Mouse (Mus musculus) thymus, postnatal 14 days (tissue): ENCODE results near the gene Bbs9.
"Not testable (repeated sequence)": the region's sequence is repeated elsewhere in the genome, so short reads cannot be mapped to it uniquely, and the experiment has no call there.

Source experiments
- DNase-seq: peaks from one replicate; pipeline ENCODE4 v3.0.0; 2021

Bbs9 gene

DNA sequence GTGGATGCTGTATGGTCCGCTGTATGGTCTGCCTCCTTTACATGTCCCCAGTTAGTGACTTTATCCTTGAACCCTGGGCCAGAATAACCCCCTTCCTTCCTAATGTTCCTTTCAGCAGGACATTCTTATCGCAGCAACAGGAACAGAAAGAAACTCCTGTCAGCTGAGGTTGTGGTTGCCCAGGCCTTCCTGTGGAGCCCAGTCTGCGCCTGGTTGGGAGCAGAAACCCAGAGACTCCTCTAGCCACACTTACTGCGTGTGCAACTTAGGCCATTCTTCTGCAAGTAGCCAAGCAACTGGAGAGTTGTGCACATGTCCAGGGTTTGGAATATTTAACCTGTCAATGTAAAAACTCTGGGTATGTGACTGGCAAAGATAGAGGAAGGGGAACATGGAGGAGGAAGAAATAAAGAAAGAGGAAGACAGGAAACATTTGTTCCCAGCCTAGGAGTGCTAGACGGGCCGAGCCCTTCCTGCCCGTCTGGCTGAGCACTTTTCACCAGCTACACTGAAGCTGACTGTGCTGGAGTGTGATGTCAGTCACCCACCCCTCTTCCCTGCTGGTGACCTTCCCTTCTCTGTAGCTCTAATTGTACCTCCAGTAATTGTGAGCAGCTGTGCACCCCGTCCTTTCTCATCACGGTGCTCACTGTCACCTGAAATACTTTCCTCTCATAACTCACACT, 339.0 kb downstream of the Bbs9 start:
- no peak for DNase-seq

DNA sequence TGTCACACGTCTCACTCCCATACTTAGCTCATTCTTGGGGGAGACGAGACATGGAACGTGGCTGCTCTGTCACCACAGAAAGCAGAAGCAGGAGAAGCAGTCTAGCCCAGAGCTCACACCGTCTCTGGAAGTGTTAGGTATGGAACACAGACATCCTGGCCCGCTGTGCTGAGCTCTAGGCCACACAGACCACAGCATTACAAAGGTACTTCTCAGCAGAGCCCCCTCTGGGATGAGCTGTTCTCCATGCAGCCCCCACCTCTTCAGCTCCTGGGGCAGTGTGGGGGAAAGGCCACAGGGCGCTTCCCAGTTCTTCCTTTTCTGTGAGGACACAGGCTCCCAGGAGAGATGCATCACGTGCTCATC, 339.6 kb downstream of the Bbs9 start:
- DNase-seq: no peak

- DNase-seq: no peak
Observed at GRCm38 (mm10) chr9:22819539-22819938, 344.0 kb downstream of the Bbs9 start.

DNA sequence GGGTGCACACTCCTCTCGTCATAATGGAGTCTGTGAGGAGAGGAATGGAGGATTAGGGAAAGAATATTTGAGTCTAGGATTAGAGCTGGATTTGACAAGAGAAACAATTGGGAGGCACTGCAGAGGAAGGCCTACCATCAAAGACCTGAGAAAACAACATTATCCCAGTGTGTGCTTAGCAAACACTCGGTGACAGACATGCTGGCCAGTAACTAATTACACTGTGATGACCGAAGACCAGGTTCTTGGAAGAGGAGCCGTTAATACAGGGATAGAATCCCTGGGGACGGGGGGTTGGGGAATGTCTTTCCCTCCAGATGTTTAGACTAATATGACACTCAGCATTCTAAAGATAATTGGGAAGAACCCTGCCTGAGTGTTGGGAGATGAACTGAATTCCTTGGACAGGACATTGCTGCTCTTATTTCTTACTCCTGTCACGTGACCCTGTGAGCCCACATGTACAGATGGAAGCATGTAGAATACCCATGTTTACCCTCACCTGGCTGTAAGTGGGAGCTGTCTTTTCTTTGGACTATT, 345.2 kb downstream of the Bbs9 start:
- no peak for DNase-seq

GRCm38 (mm10) chr9:22822770-22823169, 347.3 kb downstream of the Bbs9 start:
- DNase-seq: no peak

- DNase-seq: no peak
Observed at GRCm38 (mm10) chr9:22823856-22824255, 348.3 kb downstream of the Bbs9 start.

DNA sequence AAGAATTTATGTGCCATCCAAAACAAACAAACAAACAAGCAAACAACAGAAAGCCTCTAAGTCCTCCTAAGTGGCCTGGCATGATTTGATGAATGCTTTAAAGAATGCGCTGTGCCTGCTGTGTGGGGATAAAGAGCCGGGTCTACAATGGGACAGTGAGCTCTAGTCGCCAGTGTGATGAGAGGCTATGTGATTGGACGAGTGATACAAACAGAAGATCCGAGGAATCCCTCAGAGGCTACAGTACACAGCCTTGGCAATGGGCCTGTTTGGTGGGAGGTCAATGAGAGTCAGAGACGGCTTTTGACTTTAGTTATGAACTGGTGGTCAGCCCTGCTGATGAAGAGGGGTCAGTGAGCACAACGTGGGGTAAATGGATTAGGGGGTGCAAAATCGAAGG, 349.4 kb downstream of the Bbs9 start:
- no peak for DNase-seq

GRCm38 (mm10) chr9:22826571-22826990, 351.1 kb downstream of the Bbs9 start:
- no peak for DNase-seq

GRCm38 (mm10) chr9:22827176-22827770, 351.8 kb downstream of the Bbs9 start:
- no peak for DNase-seq

GRCm38 (mm10) chr9:22829212-22829960, 353.9 kb downstream of the Bbs9 start:
- DNase-seq: no peak

DNA sequence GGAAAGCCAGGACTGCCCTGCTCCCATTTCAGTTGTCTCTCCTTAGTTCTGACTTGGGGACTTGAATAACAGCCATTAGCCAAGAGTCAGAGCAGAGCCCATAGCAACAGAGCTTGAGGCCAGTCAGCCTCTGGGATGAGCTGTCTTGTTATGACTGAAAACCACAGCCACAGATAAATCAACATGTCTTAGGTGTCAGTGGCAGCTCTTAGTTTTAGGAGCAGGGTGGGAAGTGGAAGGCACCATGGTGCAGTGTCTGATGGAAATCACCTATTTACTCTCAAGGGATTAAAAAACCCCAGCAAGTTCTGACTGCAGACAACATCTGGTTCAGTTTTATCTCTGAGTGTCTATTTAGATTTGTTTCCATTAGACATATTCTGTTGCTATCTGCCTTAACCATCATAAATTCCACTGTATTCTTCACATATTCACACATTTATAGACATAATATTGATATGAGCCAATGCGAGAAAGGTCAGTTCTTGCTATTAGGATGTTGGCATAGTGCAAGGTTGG, 359.5 kb downstream of the Bbs9 start:
- no peak for DNase-seq

- DNase-seq: no peak
Observed at GRCm38 (mm10) chr9:22837000-22837399, 361.5 kb downstream of the Bbs9 start.

GRCm38 (mm10) chr9:22837702-22838210, 362.2 kb downstream of the Bbs9 start:
- DNase-seq: no peak

- DNase-seq: no peak
Observed at GRCm38 (mm10) chr9:22846048-22846447, 370.5 kb downstream of the Bbs9 start.

DNA sequence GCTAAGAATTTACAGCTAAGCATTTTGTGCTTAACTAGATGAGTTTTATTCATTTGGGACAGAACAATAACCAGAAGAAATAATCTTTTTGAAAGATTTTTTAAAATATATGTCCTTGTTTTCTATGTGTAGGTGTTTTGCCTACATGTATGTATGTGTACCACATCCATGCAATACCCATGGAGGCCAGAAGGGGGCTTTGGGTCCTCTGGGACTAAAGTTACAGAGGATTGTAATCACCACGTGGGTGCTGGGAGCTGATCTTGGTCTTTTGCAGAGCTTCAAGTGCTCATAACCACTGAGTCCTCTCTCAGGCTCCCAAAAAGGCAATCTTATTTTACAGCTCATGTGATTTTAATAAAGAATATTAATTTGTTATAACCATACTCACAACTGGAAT, 371.3 kb downstream of the Bbs9 start:
- DNase-seq: no peak

DNA sequence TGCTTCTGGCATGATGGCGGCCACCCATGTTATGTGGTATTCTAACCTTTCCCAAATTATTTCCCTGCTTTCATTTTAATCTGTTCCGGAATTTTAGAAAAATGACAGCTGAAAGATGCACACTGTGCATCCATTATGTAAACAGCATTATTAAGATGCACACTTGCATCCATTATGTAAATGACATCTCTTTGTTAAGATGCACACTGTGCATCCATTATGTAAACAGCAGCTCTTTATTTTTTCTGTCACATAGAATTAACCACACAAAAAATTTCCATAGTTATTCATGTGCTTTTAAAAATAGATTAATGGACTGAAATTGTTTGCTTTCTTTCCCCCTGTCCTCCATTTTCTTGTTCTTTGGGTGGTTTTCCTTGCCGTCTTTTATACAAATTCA, 373.3 kb downstream of the Bbs9 start:
- no peak for DNase-seq

GRCm38 (mm10) chr9:22849212-22849611, 373.7 kb downstream of the Bbs9 start:
- DNase-seq: no peak

DNA sequence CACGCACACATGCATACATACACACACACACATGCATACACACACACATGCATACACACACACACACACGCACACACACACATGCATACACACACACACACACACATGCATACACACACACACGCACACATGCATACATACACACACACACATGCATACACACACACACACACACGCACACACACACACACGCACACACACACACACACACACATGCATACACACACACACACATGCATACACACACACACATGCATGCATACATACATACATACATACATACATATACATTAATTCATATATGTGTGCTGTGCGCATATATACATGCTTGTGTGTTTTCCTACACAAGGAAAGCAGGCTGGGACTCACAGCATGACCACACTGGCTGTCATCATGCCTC, 393.6 kb downstream of the Bbs9 start:
- DNase-seq: not testable (repeated sequence)

DNA sequence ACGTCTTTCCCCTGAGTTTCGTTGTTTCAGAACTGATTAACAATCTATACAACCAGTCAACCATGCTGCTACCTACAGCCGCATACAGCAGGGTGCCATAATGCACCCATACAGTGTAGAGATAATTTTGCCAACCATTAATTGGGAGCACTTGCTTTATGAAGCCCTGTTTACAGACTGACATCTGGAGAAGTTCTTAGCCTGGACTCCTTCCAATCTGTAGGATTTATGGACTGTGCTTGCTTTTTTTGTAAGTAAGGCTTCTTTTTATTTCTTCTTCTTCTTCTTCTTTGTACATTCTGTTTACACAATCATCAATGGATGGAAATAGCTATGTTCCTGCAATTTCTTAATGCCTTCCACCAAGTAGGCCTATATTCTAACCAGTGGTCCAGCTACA, 395.1 kb downstream of the Bbs9 start:
- DNase-seq: no peak

DNA sequence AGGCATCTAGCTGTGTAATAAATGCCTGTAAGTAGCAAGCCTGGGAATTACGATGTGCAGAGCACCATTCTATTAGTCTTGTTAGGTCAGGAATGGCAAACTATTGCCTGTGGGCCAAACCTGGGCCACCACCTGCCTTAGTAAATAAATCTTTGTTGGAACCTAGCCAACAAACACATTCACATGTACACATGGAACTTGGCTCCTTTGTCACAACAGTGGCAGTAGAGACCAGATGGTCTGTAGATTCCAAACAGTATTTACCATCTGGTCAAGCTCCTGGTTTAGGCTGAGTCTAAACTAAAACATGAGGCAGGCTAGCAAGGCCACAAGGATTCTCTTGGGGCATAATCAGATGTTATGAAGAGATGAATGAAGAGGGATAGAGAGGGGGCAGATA, 399.7 kb downstream of the Bbs9 start:
- no peak for DNase-seq

DNA sequence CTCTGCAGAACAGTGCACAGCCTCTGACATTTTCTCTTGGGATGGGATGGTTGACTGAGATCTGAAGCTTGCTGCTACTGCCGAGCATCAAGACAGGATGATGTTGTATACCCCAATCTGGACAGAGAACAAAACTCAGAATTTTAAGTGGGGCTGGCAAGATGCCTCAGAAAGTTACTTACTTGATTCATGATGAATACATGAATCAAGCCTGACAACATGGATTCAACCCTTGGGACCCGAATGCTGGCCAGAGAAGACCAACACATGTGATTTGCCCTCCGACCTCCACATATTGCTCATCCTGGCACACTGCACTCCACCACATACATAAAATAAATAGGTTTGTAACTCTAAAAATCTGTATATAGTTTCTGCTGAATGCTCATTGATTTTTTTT, 403.8 kb downstream of the Bbs9 start:
- no peak for DNase-seq

GRCm38 (mm10) chr9:22886351-22886750, 410.8 kb downstream of the Bbs9 start:
- no peak for DNase-seq

GRCm38 (mm10) chr9:22905434-22905833, 429.9 kb downstream of the Bbs9 start:
- no peak for DNase-seq

GRCm38 (mm10) chr9:22916808-22917207, 441.3 kb downstream of the Bbs9 start:
- no peak for DNase-seq
